Mouse (Mus musculus) erythroblast, embryonic 14.5 days (primary cell): Measurements from ENCODE around the gene Adat2.

Experiments used
- GATA1 ChIP-seq: IDR thresholded peaks from 2 replicates; pipeline ENCODE4 v1.6.1; 2012; ENCODE audit warnings: low read length, inconsistent platforms, mixed read lengths
- TAL1 ChIP-seq: IDR thresholded peaks from 3 replicates; pipeline ENCODE4 v1.6.1; 2012; ENCODE audit warnings: low read length, inconsistent platforms, mixed read lengths

- TF ChIP-seq TAL1 = no peak
- no peak for TF ChIP-seq GATA1
Observed at GRCm38 (mm10) chr10:13596073-13596472, 43.4 kb downstream of the Adat2 start.
